Mouse (Mus musculus) embryonic fibroblast, embryonic 13.5 days (primary cell): ENCODE measurements around the gene Lrrc4.

ENCODE experiments used
- CTCF ChIP-seq: IDR thresholded peaks from 2 replicates; pipeline ENCODE4 v1.5.1; 2011; ENCODE audit warnings: mild to moderate bottlenecking, control low read depth, low read length, moderate library complexity, borderline replicate concordance; ENCODE audit not compliant: insufficient read depth
- POLR2A ChIP-seq: IDR thresholded peaks from 2 replicates; pipeline ENCODE4 v1.6.1; 2011; ENCODE audit warnings: low read depth, mild to moderate bottlenecking, control low read depth, low read length, moderate library complexity

DNA sequence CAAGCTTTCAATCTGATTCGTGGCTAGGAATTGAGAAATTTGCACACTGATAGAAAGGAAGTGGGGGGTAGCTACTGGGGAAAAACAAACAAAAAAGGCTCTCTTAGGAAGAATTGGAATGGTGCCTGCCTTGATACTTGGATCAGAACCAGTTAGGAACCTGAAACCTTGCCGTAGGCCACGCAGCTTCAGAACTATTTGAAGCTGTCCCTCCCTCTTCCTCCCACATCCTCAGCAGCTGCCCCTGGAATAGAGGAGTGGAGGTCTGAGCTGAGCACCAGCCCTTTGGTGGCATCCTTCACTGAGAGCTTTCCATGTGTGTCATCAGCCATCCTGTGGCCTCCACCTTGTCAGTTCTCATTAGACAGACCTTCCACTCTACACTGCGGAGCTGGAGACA, 14.1 kb upstream of the Lrrc4 start:
- no peak for TF ChIP-seq POLR2A
- TF ChIP-seq CTCF, result no peak
